Mouse (Mus musculus): ENCODE data around the gene Rad18. TPM values are rescaled to one million over a fixed set of nuclear protein-coding genes. Genes with fewer than 3 reads are reported as not detected.

Gene Rad18
- polyA plus RNA-seq, 1 experiment from 2014 or later, result 24.1 TPM

- no peak overlapping the region for H3K9ac ChIP-seq (ENCODE audit: low read depth, low read length)
- H3K4me2 ChIP-seq (ENCODE audit: low read length), result no peak overlapping the region
- no peak for DNase-seq (ENCODE audit: low spot score)
- TF ChIP-seq CTCF (IDR thresholded peaks at IDR 0.05; ENCODE audit: low read depth), result no peak
- H3K9me3 ChIP-seq (replicated peaks; ENCODE audit: low read length), result no peaks in the 10 kb centered on the region
- no peaks in the 10 kb centered on the region for H3K36me3 ChIP-seq (ENCODE audit: insufficient read depth, low read length)
- ATAC-seq (replicated peaks; ENCODE audit: low FRiP score, low read depth), result no peak
- no peak overlapping the region for H3K4me3 ChIP-seq (replicated peaks; ENCODE audit: low read depth, low read length)
- H3K27ac ChIP-seq, result no peak overlapping the region
- WGBS, result 92% methylated on average over 5 of the region's 5 CpGs
- no peaks in the 10 kb centered on the region for H3K27me3 ChIP-seq (ENCODE audit: insufficient read depth, low read length)
- H3K4me1 ChIP-seq (replicated peaks; ENCODE audit: insufficient read depth, low read length), result peaks cover 5% of the 10 kb centered on the region; the same call in 1 of the 2 replicates
Observed at GRCm38 (mm10) chr6:112694492-112694891, 2.0 kb downstream of the Rad18 start.

- peaks cover 5% of the 10 kb centered on the region; the same call in 1 of the 2 replicates for H3K4me1 ChIP-seq (replicated peaks; ENCODE audit: insufficient read depth, low read length)
- no peak overlapping the region for H3K27ac ChIP-seq
- DNase-seq (ENCODE audit: low spot score) (no peak), ATAC-seq (replicated peaks; ENCODE audit: low FRiP score, low read depth) (no peak)
- H3K9ac ChIP-seq (ENCODE audit: low read depth, low read length), result no peak overlapping the region
- no peaks in the 10 kb centered on the region for H3K27me3 ChIP-seq (ENCODE audit: insufficient read depth, low read length)
- WGBS, result 100% methylated on average over 1 of the region's 1 CpGs
- no peaks in the 10 kb centered on the region for H3K9me3 ChIP-seq (replicated peaks; ENCODE audit: low read length)
- no peaks in the 10 kb centered on the region for H3K36me3 ChIP-seq (ENCODE audit: insufficient read depth, low read length)
- H3K4me2 ChIP-seq (ENCODE audit: low read length), result no peak overlapping the region
- H3K4me3 ChIP-seq (replicated peaks; ENCODE audit: low read depth, low read length), result no peak overlapping the region
- no peak for TF ChIP-seq CTCF (IDR thresholded peaks at IDR 0.05; ENCODE audit: low read depth)
Observed at GRCm38 (mm10) chr6:112691523-112691922, 5.0 kb downstream of the Rad18 start.

GRCm38 (mm10) chr6:112688033-112688432 is 8.5 kb downstream of the Rad18 start:
- 88% methylated on average over 3 of the region's 3 CpGs for WGBS
- DNase-seq (ENCODE audit: low spot score), result no peak

GRCm38 (mm10) chr6:112686485-112686884 is 10.0 kb downstream of the Rad18 start:
- TF ChIP-seq CTCF (IDR thresholded peaks at IDR 0.05; ENCODE audit: low read depth), result no peak
- 26% methylated on average over 7 of the region's 7 CpGs for WGBS
- Histone ChIP-seq H3K36me3 (ENCODE audit: insufficient read depth, low read length) (no peaks in the 10 kb centered on the region), H3K9me3 (replicated peaks; ENCODE audit: low read length) (no peaks in the 10 kb centered on the region), H3K4me3 (replicated peaks; ENCODE audit: low read depth, low read length) (no peak overlapping the region), H3K9ac (ENCODE audit: low read depth, low read length) (no peak overlapping the region), H3K27me3 (ENCODE audit: insufficient read depth, low read length) (no peaks in the 10 kb centered on the region), H3K4me1 (replicated peaks; ENCODE audit: insufficient read depth, low read length) (no peaks in the 10 kb centered on the region), H3K27ac (no peak overlapping the region), H3K4me2 (ENCODE audit: low read length) (no peak overlapping the region)
- ATAC-seq (replicated peaks; ENCODE audit: low FRiP score, low read depth), result 0 out of 2 replicates have a peak, but pooled peaks have one; percentile 36
- peak; percentile 54 for DNase-seq (ENCODE audit: low spot score)

More at GRCm38 (mm10) chr6:112688033-112688432, 8.5 kb downstream of the Rad18 start:
- Histone ChIP-seq H3K27ac (no peak overlapping the region), H3K9ac (ENCODE audit: low read depth, low read length) (no peak overlapping the region), H3K27me3 (ENCODE audit: insufficient read depth, low read length) (no peaks in the 10 kb centered on the region), H3K4me3 (replicated peaks; ENCODE audit: low read depth, low read length) (no peak overlapping the region), H3K4me2 (ENCODE audit: low read length) (no peak overlapping the region), H3K4me1 (replicated peaks; ENCODE audit: insufficient read depth, low read length) (no peaks in the 10 kb centered on the region), H3K36me3 (ENCODE audit: insufficient read depth, low read length) (no peaks in the 10 kb centered on the region), H3K9me3 (replicated peaks; ENCODE audit: low read length) (no peaks in the 10 kb centered on the region)
- no peak for ATAC-seq (replicated peaks; ENCODE audit: low FRiP score, low read depth)
- no peak for TF ChIP-seq CTCF (IDR thresholded peaks at IDR 0.05; ENCODE audit: low read depth)

- no peak overlapping the region for H3K9ac ChIP-seq (ENCODE audit: low read depth, low read length)
- 79% methylated on average over 2 of the region's 2 CpGs for WGBS
- no peaks in the 10 kb centered on the region for H3K9me3 ChIP-seq (replicated peaks; ENCODE audit: low read length)
- H3K4me2 ChIP-seq (ENCODE audit: low read length), result no peak overlapping the region
- H3K4me1 ChIP-seq (replicated peaks; ENCODE audit: insufficient read depth, low read length), result no peaks in the 10 kb centered on the region
- H3K36me3 ChIP-seq (ENCODE audit: insufficient read depth, low read length), result 0 out of 2 replicates have a peak, but pooled peaks cover 4% of the 10 kb centered on the region
- ATAC-seq (replicated peaks; ENCODE audit: low FRiP score, low read depth), result no peak
- no peak overlapping the region for H3K4me3 ChIP-seq (replicated peaks; ENCODE audit: low read depth, low read length)
- TF ChIP-seq CTCF (IDR thresholded peaks at IDR 0.05; ENCODE audit: low read depth), result no peak
- no peak for DNase-seq (ENCODE audit: low spot score)
- H3K27me3 ChIP-seq (ENCODE audit: insufficient read depth, low read length), result no peaks in the 10 kb centered on the region
- H3K27ac ChIP-seq, result no peak overlapping the region
Observed at GRCm38 (mm10) chr6:112684065-112684464, 12.4 kb downstream of the Rad18 start.

- ATAC-seq (replicated peaks; ENCODE audit: low FRiP score, low read depth) (no peak), DNase-seq (ENCODE audit: low spot score) (no peak)
- H3K4me2 ChIP-seq (ENCODE audit: low read length), result no peak overlapping the region
- no peaks in the 10 kb centered on the region for H3K4me1 ChIP-seq (replicated peaks; ENCODE audit: insufficient read depth, low read length)
- H3K4me3 ChIP-seq (replicated peaks; ENCODE audit: low read depth, low read length), result no peak overlapping the region
- H3K36me3 ChIP-seq (ENCODE audit: insufficient read depth, low read length), result no peaks in the 10 kb centered on the region
- H3K27me3 ChIP-seq (ENCODE audit: insufficient read depth, low read length), result no peaks in the 10 kb centered on the region
- H3K9ac ChIP-seq (ENCODE audit: low read depth, low read length), result no peak overlapping the region
- 82% methylated on average over 5 of the region's 5 CpGs for WGBS
- no peaks in the 10 kb centered on the region for H3K9me3 ChIP-seq (replicated peaks; ENCODE audit: low read length)
- H3K27ac ChIP-seq, result no peak overlapping the region
- TF ChIP-seq CTCF (IDR thresholded peaks at IDR 0.05; ENCODE audit: low read depth), result no peak
Observed at GRCm38 (mm10) chr6:112632071-112632470, 64.4 kb downstream of the Rad18 start.

- DNase-seq (ENCODE audit: low spot score) (no peak), ATAC-seq (replicated peaks; ENCODE audit: low FRiP score, low read depth) (no peak)
- H3K27me3 ChIP-seq (ENCODE audit: insufficient read depth, low read length), result no peaks in the 10 kb centered on the region
- no peak overlapping the region for H3K9ac ChIP-seq (ENCODE audit: low read depth, low read length)
- H3K4me2 ChIP-seq (ENCODE audit: low read length), result no peak overlapping the region
- H3K4me1 ChIP-seq (replicated peaks; ENCODE audit: insufficient read depth, low read length), result no peaks in the 10 kb centered on the region
- no peaks in the 10 kb centered on the region for H3K9me3 ChIP-seq (replicated peaks; ENCODE audit: low read length)
- TF ChIP-seq CTCF (IDR thresholded peaks at IDR 0.05; ENCODE audit: low read depth), result no peak
- H3K27ac ChIP-seq, result no peak overlapping the region
- 80% methylated on average over 4 of the region's 4 CpGs for WGBS
- H3K36me3 ChIP-seq (ENCODE audit: insufficient read depth, low read length), result no peaks in the 10 kb centered on the region
- H3K4me3 ChIP-seq (replicated peaks; ENCODE audit: low read depth, low read length), result no peak overlapping the region
Observed at GRCm38 (mm10) chr6:112630291-112630690, 66.2 kb downstream of the Rad18 start.

All from kidney, postnatal 0 days (tissue).